Mouse (Mus musculus) spleen, embryonic (tissue): ENCODE measurements around the gene Dnajc30.
"Not testable (repeated sequence)": the region's sequence is repeated elsewhere in the genome, so short reads cannot be mapped to it uniquely, and the experiment has no call there.

Experiments used
- CTCF ChIA-PET: fragments of 350-600 bp; sonication (Branson Sonifier 250); formaldehyde crosslinking; loops from one replicate; lab custom pipeline; 2022; lab: Charles Lee

Dnajc30 gene

GRCm38 (mm10) chr5:135053356-135053755 lies 10.6 kb upstream of the Dnajc30 start:
- CTCF ChIA-PET, result no interaction called here

- CTCF ChIA-PET, result no interaction called here
These were observed 372 bp downstream of the Dnajc30 start for GRCm38 (mm10) chr5:135064382-135064766.

GRCm38 (mm10) chr5:135064909-135065446 lies 976 bp downstream of the Dnajc30 start, which contains the start of gene Bud23:
Gene Bud23 (minus strand): TSS chr5:135064959.
- CTCF ChIA-PET, result not testable (repeated sequence)

GRCm38 (mm10) chr5:135066008-135066407 lies 2.0 kb downstream of the Dnajc30 start:
- CTCF ChIA-PET, result interaction anchor here (0.5 kb wide), 1 partner anchor 11 kb away, joined by 8 read pairs; no protein-coding TSS in a partner anchor

GRCm38 (mm10) chr5:135070448-135070847 lies 6.4 kb downstream of the Dnajc30 start:
- CTCF ChIA-PET, result no interaction called here

- CTCF ChIA-PET, result no interaction called here
These were observed 8.1 kb downstream of the Dnajc30 start for GRCm38 (mm10) chr5:135072061-135072460.

GRCm38 (mm10) chr5:135072720-135073119 lies 8.7 kb downstream of the Dnajc30 start:
- CTCF ChIA-PET, result no interaction called here

GRCm38 (mm10) chr5:135073349-135074150 lies 9.5 kb downstream of the Dnajc30 start:
- CTCF ChIA-PET, result no interaction called here

GRCm38 (mm10) chr5:135075655-135076054 lies 11.7 kb downstream of the Dnajc30 start:
- CTCF ChIA-PET, result no interaction called here

- CTCF ChIA-PET, result no interaction called here
These were observed 12.4 kb downstream of the Dnajc30 start for GRCm38 (mm10) chr5:135076368-135076767.

GRCm38 (mm10) chr5:135076931-135077505 lies 13.0 kb downstream of the Dnajc30 start:
- CTCF ChIA-PET, result interaction anchor here (0.8 to 1.1 kb wide), 2 partner anchors 11 to 62 kb away, joined by 4 to 8 read pairs; no protein-coding TSS in a partner anchor

GRCm38 (mm10) chr5:135077564-135078481 lies 13.8 kb downstream of the Dnajc30 start, which contains the start of gene Vps37d:
Gene Vps37d (minus strand): TSS chr5:135078266.
- CTCF ChIA-PET, result interaction anchor here (0.8 to 1.1 kb wide), 2 partner anchors 12 to 63 kb away, joined by 4 to 8 read pairs; no protein-coding TSS in a partner anchor

GRCm38 (mm10) chr5:135078482-135078810 lies 14.4 kb downstream of the Dnajc30 start:
- CTCF ChIA-PET, result no interaction called here

GRCm38 (mm10) chr5:135079578-135079977 lies 15.6 kb downstream of the Dnajc30 start:
- CTCF ChIA-PET, result no interaction called here

GRCm38 (mm10) chr5:135080539-135080938 lies 16.5 kb downstream of the Dnajc30 start:
- CTCF ChIA-PET, result no interaction called here

- CTCF ChIA-PET, result no interaction called here
These were observed 22.9 kb downstream of the Dnajc30 start for GRCm38 (mm10) chr5:135086871-135087270.

GRCm38 (mm10) chr5:135089653-135090052 lies 25.7 kb downstream of the Dnajc30 start, which contains the start of gene Mlxipl:
Gene Mlxipl (plus strand): TSS chr5:135089890.
- CTCF ChIA-PET, result no interaction called here

- CTCF ChIA-PET, result no interaction called here
These were observed 37.0 kb downstream of the Dnajc30 start for GRCm38 (mm10) chr5:135100981-135101380.

GRCm38 (mm10) chr5:135103999-135104660 lies 40.1 kb downstream of the Dnajc30 start:
- CTCF ChIA-PET, result no interaction called here

GRCm38 (mm10) chr5:135106758-135107256 lies 42.8 kb downstream of the Dnajc30 start:
- CTCF ChIA-PET, result interaction anchor here (0.6 kb wide), 1 partner anchor 64 kb away, joined by 16 read pairs; no protein-coding TSS in a partner anchor
